Mouse (Mus musculus) limb, embryonic 14.5 days (tissue): ENCODE results near the gene A530084C06Rik. TPM values are rescaled to one million over a fixed set of nuclear protein-coding genes. Genes with fewer than 3 reads are reported as not detected.

ENCODE experiments used
- ATAC-seq: fragments of 200-750 bp; cut with Nextera tagmentation; 2 replicates; pipeline ENCODE4 v1.8.0; 2017; ENCODE audit warnings: low read depth, moderate number of reproducible peaks, moderate TSS enrichment; ENCODE audit not compliant: low FRiP score
- DNase-seq: peaks from one replicate; pipeline ENCODE4 v3.0.0-alpha.2; 2015; ENCODE audit warnings: low spot score
- H3K27ac ChIP-seq: fragments of 300-500 bp; sonication (generic); replicated peaks from 2 replicates; pipeline ENCODE4 v1.5.1; 2014; ENCODE audit warnings: low read depth, mild to moderate bottlenecking, low read length, moderate library complexity, mixed read lengths
- H3K27me3 ChIP-seq: fragments of 300-500 bp; sonication (generic); 2 replicates; pipeline ENCODE4 v1.6.1; 2014; ENCODE audit warnings: low read length, mixed read lengths; ENCODE audit not compliant: control insufficient read depth, insufficient read depth
- H3K36me3 ChIP-seq: fragments of 300-500 bp; sonication (generic); 2 replicates; pipeline ENCODE4 v1.6.1; 2014; ENCODE audit warnings: mild to moderate bottlenecking, low read length, moderate library complexity, mixed read lengths; ENCODE audit not compliant: control insufficient read depth, insufficient read depth
- H3K4me1 ChIP-seq: fragments of 300-500 bp; sonication (generic); 2 replicates; pipeline ENCODE4 v1.6.1; 2014; ENCODE audit warnings: antibody characterized with exemption, low read length, mixed read lengths; ENCODE audit not compliant: control insufficient read depth, insufficient read depth
- H3K4me2 ChIP-seq: fragments of 300-500 bp; sonication (generic); replicated peaks from 2 replicates; pipeline ENCODE4 v1.6.1; 2014; ENCODE audit warnings: low read depth, mild to moderate bottlenecking, low read length, moderate library complexity; ENCODE audit not compliant: severe bottlenecking
- H3K4me3 ChIP-seq: fragments of 300-500 bp; sonication (generic); replicated peaks from 2 replicates; pipeline ENCODE4 v1.5.1; 2014; ENCODE audit warnings: low read length
- H3K9ac ChIP-seq: fragments of 300-500 bp; sonication (generic); 2 replicates; pipeline ENCODE4 v1.6.1; 2014; ENCODE audit warnings: mild to moderate bottlenecking, low read depth, low read length, moderate library complexity; ENCODE audit not compliant: severe bottlenecking
- H3K9me3 ChIP-seq: fragments of 300-500 bp; sonication (generic); 2 replicates; pipeline ENCODE4 v1.6.1; 2016; ENCODE audit warnings: low read length; ENCODE audit not compliant: control insufficient read depth
- POLR2A ChIP-seq: fragments of 200-500 bp; IDR thresholded peaks from 2 replicates; pipeline ENCODE4 v1.8.0; 2012; ENCODE audit warnings: inconsistent platforms, mild to moderate bottlenecking, moderate library complexity, borderline replicate concordance; ENCODE audit not compliant: insufficient read depth, insufficient read length; ENCODE audit errors: extremely low read depth
- WGBS: fragments of 180-500 bp; shearing (Covaris S2); extraction: QIAGEN DNeasy Blood & Tissue Kit; methylation state at CpG from one replicate; pipeline ENCODE4 v1.1.7; 2014; 5-methylcytosine and 5-hydroxymethylcytosine counted together
- polyA plus RNA-seq, 2 experiments: library from polyadenylated mRNA; depleted of rRNA in 1 of 2; stranded (reverse) in 1 of 2; unstranded in 1 of 2; fragments of >200 nt; fragmentation: Nextera tagmentation in 1 of 2; extraction: Ambion mirVana in 1 of 2; gene quantifications; 2 replicates each; pipeline versions ENCODE4 v1.2.1 to v1.2.3; 2012 to 2014

Gene A530084C06Rik
- polyA plus RNA-seq, 2 experiments: 1.1 TPM; not detected in 1

- DNase-seq (no peak), ATAC-seq (no peak)
- TF ChIP-seq POLR2A: no peak
- H3K9me3 ChIP-seq: no peaks in the 10 kb centered on the region
- H3K4me2 ChIP-seq: peak overlapping the region; percentile 100
- H3K36me3 ChIP-seq: no peaks in the 10 kb centered on the region
- H3K27ac ChIP-seq: no peak overlapping the region
- H3K4me1 ChIP-seq: peaks cover 16% of the 10 kb centered on the region; the same call in 1 of the 2 replicates
- peaks cover 78% of the 10 kb centered on the region for H3K27me3 ChIP-seq
- no peak overlapping the region for H3K9ac ChIP-seq
- peak overlapping the region; percentile 61 for H3K4me3 ChIP-seq
- 7% methylated on average over 24 of the region's 24 CpGs for WGBS
These were observed 2.0 kb downstream of the A530084C06Rik start for GRCm38 (mm10) chr13:31556964-31557767.

- WGBS: 82% methylated on average over 4 of the region's 4 CpGs
- peaks cover 64% of the 10 kb centered on the region for H3K27me3 ChIP-seq
These were observed 3.3 kb downstream of the A530084C06Rik start, which contains the start of gene Foxq1 for GRCm38 (mm10) chr13:31555834-31556233. Gene Foxq1, plus strand, starts transcription at chr13:31556134.

GRCm38 (mm10) chr13:31547610-31548009, 11.5 kb downstream of the A530084C06Rik start:
- H3K4me3 ChIP-seq: no peak overlapping the region
- no peaks in the 10 kb centered on the region for H3K27me3 ChIP-seq
- WGBS: 87% methylated on average over 9 of the region's 9 CpGs
- no peaks in the 10 kb centered on the region for H3K36me3 ChIP-seq
- no peak for TF ChIP-seq POLR2A
- H3K9ac ChIP-seq: no peak overlapping the region
- no peak overlapping the region for H3K4me2 ChIP-seq
- no peaks in the 10 kb centered on the region for H3K9me3 ChIP-seq
- no peak for ATAC-seq
- DNase-seq: no peak
- no peaks in the 10 kb centered on the region for H3K4me1 ChIP-seq
- no peak overlapping the region for H3K27ac ChIP-seq

More at GRCm38 (mm10) chr13:31555834-31556233, 3.3 kb downstream of the A530084C06Rik start, which contains the start of gene Foxq1:
- H3K9ac ChIP-seq: no peak within 1 kb of the TSS
- H3K27ac ChIP-seq: no peak within 1 kb of the TSS
- no peak for TF ChIP-seq POLR2A
- H3K4me1 ChIP-seq: peaks cover 16% of the 10 kb centered on the region; the same call in 1 of the 2 replicates
- H3K4me2 ChIP-seq: no peak within 1 kb of the TSS
- no peak for ATAC-seq
- H3K36me3 ChIP-seq: no peaks in the 10 kb centered on the region
- H3K4me3 ChIP-seq: no peak within 1 kb of the TSS
- H3K9me3 ChIP-seq: no peaks in the 10 kb centered on the region
- DNase-seq: no peak

- no peak overlapping the region for H3K9ac ChIP-seq
These were observed 11.9 kb downstream of the A530084C06Rik start for GRCm38 (mm10) chr13:31547204-31547603.

GRCm38 (mm10) chr13:31546784-31547183, 12.3 kb downstream of the A530084C06Rik start:
- no peak for TF ChIP-seq POLR2A
- H3K9ac ChIP-seq: no peak overlapping the region
- no peak overlapping the region for H3K27ac ChIP-seq
- H3K4me2 ChIP-seq: no peak overlapping the region
- ATAC-seq: no peak
- no peaks in the 10 kb centered on the region for H3K36me3 ChIP-seq
- no peaks in the 10 kb centered on the region for H3K27me3 ChIP-seq
- no peaks in the 10 kb centered on the region for H3K9me3 ChIP-seq
- H3K4me1 ChIP-seq: no peaks in the 10 kb centered on the region
- no peak overlapping the region for H3K4me3 ChIP-seq
- WGBS: 72% methylated on average over 2 of the region's 2 CpGs
- no peak for DNase-seq

More at GRCm38 (mm10) chr13:31547204-31547603, 11.9 kb downstream of the A530084C06Rik start:
- Histone ChIP-seq H3K27ac (no peak overlapping the region), H3K4me1 (no peaks in the 10 kb centered on the region), H3K36me3 (no peaks in the 10 kb centered on the region), H3K4me2 (no peak overlapping the region), H3K27me3 (no peaks in the 10 kb centered on the region), H3K9me3 (no peaks in the 10 kb centered on the region), H3K4me3 (no peak overlapping the region)
- DNase-seq (no peak), ATAC-seq (no peak)
- 86% methylated on average over 3 of the region's 3 CpGs for WGBS
- TF ChIP-seq POLR2A: no peak
